Mouse (Mus musculus) fibroblast of lung, adult 2 months (primary cell): ENCODE data around the gene Dpm3.

ENCODE experiments used
- DNase-seq: peaks from one replicate; pipeline ENCODE4 v3.0.0-alpha.2; 2011; ENCODE audit warnings: low read depth

Dpm3 gene

DNA sequence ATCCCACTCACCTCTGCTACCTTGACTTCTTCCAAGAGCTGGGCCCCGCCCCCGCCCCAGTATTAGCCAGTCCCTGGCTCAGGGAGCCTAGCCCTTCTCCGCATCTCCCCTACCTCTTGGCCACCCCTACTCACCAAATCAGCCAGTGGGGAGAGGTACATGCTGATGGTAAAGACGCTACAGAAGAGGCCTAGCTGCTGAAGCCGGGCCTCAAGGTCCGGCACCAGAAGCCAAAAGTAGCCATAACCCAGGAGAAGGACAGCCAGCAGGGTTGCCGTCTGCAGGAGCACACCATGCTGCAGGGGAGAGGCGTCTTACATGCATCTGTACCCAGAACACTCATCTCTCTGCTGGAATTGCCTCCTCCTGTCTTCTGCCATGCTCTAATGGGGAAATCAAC lies 9.8 kb downstream of the Dpm3 start:
- no peak for DNase-seq

DNA sequence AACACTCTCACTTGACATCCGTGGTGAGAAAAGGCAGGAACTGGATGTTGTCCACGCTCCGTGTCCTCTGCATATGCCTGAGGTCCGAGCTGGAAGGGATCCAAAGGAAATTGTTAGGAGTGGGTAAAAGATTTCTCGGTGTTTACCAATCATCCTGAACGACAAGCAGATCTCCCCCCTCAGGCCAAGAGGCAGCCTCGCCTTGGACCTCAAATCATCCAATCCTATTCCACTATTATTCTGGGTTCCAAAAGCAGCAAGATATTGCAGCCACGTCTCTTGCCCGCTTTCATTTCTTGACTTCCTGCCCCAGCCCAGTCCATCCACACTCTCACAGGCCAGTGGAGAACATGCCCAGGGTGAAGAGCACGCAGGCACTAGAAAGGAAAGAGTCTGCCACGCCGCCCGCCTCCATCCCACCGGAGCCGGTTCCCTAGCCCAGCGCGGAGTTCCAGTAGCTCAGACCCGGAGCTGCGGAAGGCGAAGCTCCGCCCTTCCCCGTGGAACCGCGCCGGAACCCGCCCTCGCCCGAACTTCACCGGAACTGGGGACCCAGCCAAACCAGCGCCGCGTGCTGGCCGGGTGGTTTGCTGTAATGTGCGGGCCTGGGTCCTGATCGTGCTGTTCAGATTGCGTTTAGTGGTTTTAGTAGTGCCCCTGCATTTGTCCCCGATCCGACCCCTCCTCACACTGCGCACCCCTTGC lies 11.0 kb downstream of the Dpm3 start, which contains the start of gene Slc50a1:
Gene Slc50a1 (minus strand): TSS at position 520 of the 705 bp plus-strand sequence.
- no peak for DNase-seq

DNA sequence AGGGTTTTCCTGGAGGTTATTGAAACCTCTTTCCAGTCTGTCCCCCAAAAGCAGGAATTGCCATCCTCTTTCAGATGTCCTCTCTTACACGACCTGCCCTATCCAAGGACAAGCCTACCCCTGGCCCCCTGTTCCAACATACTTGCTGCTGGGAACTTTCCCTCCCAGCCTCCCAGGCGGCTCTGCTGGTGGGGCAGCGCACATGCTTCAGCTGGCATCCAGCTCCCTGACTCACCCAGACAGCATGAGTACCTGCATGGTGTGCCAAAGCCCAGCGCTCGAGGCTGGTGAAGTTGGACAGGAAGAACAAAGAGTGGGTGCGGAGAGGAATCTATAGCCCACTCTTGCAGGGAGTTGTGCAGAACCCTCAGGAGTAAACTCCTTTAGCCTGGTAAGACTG lies 11.7 kb downstream of the Dpm3 start:
- DNase-seq, result peak; percentile 90

DNA sequence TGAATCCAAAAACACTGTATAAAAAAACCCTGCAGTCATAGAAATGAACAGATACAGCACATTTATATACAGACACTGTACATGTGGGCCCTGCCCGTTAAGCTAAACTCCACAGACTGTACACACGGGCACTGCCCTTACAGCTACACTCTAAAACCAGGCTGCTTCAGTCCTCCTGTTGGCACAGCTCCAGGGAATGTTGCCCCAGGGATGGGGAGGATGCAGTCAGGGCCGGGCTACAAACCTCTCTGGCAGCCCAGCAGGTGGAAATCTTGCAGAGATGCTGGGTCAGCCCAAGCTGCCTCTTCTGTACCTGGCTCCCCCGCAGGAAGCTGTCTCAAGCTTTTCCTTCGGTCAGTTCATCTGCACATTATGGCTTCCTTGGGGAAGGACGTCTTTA lies 12.6 kb downstream of the Dpm3 start:
- DNase-seq, result no peak

DNA sequence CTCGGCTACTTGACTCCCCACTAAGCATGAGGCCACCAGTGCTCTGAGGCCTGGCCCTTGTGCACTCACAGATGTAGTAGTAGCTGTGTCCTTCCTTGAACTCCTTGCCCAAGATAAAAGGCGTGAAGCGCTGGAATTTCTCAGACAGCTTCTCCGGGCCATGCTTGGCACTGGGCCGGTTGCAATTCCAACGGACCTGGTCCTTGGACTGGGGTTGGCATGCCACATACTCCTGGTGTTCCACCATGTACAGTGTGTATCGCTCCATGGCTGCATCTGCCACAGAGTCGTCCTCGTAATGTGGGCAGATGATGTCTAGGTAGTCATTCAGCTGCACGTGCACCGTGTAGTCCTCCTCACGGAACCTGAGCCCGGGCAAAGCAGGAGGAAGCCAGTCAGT lies 16.9 kb downstream of the Dpm3 start:
- DNase-seq, result no peak

DNA sequence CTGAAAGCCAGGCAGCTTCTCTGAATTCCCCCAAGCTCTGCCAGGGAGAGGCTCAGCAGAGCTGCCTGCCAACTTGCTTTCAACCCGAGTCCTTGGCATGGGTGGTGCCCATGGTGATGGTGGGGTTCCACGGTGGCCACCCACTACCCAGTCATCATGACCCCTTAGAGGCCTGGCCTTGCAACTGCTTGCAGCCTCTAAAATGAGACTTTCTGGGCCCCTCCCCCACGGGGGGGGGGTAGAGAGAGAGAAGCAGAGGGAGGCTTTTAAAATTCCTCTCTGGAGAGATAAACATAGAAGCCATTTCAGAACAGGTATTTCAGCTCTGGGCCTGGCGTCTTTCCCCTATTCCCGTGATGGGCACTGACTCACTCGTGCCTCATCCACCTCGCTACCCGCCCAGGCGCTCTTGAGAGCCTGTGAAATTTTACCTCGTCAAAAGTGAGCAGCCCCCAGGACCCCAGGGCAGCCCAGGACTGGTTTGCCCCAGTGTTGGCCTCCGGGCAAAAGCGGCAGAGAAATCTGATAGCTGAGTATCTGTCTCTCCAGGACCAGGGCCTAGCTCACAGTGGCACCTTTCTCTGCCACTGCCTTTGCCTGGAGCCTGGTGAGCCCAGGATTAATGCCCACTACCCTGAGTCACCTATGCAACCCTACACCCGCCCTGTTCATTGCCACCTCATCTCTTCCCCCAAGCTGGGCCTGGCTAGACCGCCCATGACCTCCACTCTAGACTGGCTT lies 18.3 kb downstream of the Dpm3 start:
- DNase-seq, result no peak

DNA sequence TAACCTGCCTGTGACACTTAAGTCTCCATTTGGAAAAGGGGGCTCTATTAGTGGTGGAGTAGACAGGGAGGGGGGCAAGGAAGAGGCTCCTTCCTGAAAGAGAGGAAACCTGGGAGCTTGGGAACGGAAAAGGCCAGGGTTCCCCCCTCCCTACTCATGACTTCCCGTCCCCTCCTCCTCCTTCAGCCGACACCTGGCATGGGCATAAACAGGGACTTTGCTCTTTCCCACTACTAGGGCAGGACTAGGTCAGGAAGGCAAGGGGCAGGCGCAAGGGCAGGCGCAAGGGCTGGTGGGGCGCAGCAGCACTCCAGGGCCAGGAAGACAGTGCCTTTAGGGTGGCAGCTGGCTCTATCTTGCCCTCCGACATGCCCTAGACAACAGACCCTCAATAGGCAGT lies 18.9 kb downstream of the Dpm3 start:
- no peak for DNase-seq

DNA sequence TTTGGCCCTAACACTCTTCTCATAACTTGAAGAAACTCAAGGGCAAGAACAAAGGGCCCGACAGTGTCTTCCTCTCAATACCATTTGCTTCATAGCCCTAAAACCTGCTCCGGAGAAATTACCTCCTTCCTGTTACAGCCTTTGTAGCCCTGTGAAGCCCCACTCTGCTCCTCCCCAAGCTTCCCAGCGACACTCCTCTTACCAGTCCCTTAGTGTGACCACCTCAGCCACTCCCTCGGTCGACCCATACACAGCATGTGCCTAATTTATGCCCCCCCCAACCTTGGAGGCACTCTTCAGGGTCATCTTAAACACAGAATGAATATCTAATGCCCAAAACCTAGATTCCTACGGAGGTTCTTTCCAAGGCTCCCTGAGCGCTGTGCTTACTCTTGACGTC lies 19.5 kb downstream of the Dpm3 start:
- DNase-seq, result no peak

DNA sequence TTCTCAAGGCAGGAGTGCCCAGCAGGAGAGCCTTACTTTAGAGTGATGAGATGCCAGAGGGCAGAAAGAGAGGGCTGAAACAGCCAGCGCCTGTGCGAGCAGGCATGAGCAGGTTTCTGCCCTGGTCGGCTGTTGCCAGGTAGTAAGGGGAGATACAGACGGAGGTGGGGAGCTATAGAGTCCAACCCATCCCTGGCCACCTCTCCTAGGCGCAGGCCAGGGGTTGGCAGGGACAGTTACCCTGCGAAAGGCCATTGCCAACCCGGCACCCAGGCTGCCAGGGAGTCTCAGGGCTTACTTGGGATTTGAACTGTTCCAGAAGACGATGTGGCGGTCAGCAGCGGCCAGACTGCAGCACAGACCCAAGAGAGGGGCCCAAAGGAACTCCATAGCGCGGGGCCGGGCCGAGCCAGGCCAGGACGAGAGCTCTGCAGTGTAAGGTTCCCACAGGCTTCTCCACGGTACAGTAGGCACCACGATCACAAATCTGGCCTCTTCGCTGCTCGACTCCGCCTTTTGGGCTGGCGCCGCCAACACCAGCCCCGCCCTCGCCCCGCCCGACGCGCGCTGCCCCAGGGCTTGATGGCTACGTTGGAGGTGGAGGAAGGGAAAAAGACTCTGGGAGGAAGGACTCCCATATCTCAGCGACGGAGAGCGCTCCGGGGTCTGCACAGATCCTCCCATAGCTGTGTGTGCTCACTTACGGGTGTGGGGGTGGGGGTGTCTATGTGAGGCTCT lies 20.2 kb downstream of the Dpm3 start:
- no peak for DNase-seq

DNA sequence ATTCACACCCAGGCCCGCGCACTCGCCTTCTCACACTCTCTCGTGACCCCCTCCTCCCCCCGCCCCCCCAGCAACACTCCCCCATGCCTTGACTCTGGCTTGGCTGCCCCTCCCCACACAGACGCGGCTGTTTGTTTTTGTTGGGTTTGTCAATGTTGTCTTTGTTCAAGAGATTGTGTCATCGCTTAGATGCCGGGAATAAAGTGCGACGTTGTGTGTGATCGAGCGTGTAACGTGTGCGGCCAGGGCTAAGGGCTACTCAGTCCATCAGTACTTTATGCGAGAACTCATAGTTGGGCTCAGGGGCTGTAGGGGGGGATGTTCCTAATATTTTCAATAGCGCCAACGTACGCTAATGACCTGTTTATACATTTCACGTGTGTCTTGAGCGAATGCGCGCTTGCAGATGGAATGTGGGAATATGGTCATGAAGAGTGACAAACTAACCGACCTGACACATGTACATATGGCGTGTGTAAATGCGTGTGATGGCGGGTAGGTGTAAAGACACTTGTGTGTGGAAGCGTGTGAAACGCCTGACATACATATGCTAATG lies 21.0 kb downstream of the Dpm3 start:
- no peak for DNase-seq

DNA sequence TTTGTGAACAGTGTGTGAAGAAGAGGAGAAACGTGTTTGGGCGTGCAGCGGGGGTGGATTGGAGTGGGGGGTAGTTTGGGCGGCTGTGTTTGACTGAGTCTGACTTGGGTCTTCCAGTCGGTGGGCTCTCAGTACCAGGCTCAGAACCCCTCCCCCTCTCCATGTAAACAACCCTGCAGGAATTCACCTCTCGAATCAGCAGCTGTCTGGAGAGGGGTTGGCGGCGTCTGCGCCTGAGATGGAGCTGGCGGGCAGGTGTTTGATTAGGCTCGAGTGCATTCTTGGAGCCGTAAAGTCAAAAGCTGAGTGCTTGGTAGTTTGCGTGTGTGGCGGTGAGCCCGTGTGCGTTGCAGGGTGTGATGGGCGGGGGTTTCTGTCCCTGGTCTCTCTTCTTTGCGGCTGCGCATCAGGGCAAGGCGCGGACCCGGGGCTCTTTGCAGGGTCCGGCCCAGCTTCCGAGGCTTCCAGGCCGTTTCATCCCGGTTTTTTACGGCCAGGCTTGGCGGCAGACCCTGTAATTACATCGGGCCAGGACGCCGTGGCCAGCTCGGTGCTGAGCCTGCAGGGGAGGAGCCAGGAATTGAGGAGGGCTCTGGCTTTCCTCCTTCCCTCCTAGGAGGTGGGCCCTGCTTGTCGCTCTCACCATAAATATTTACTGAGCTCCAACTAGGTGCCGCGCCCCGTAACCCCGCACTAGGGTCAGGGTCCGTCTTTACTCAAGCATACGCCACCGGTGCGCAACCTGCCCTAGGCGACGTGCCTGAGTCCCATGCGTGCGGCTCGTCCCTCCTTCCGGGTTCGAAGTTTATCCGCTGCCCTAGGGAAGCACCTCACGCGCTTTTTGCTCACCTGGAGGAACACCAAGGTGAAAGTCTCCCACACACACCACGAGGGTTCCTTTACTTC lies 21.7 kb downstream of the Dpm3 start, which contains the start of gene Efna1:
Gene Efna1 (minus strand): TSS at position 537 of the 906 bp plus-strand sequence.
- DNase-seq, result no peak

DNA sequence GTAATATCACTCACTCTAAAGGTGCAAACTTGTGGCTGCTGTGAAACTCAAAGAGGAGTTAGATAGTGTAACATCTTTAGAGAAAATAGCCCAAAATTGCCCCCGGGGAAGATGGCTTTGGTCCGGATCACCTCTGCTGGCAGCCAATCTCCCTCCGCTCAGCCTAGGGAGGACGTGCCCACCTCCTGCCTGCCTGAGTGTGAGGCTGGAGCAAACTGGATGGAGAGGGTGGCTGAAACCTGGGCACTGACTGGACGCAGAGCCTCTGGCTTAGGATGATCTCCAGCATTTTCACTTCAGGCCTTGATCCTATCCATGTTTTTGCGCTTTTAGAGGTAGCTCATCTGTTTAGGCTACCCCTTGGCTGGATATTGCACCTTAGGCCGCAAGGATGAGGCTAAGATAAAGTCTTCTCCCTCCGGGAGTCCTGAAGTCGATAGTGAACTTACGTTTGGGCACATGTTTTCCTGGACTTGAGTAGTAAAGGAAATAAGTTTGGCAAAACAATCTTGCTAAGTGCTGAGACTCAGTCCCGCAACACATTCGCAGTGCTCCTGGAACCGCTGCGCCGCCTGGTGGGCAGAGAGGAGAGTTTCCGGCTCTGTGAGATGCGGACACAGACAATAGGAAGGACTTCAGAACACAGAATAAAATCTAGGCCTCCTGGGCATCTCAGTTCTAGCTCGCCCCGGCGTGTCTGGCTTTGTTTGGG lies 22.6 kb downstream of the Dpm3 start:
- DNase-seq, result no peak

DNA sequence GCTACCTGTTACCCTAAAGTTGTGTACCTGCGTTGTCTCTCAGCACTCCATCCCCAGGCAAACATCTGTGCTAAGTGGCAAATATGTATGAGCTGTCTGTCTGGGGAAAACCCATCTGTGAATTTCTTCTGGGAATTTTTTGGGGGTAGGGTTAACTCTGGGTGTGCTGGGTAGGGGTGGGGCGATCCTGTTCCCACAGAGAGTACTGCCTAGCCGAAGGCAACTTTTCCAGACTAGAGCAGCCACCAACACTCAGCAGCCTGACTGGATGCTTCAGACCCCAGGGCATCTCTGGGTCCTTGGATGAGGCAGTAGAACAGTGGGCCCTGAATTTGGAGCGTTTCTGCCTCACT lies 23.1 kb downstream of the Dpm3 start:
- no peak for DNase-seq

DNA sequence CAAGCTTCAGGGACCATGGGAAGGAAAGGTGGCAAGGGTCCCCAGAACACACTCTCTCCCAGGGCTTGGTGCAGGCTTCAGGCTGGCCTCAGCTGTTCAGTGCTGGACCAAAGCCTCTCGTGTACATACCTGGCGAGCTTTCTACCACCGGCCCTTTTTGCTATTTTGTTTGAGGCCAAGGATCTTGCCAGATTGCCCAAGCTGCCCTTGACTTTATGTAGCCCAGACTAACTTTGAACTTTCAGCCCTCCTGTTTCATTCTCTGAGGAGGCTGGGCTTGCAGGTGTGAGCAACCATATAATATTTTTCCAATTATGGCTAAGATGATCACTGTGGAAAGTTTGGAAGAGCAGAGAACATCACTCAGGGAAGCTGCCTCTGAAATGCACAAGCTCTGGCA lies 25.1 kb downstream of the Dpm3 start:
- DNase-seq, result no peak

DNA sequence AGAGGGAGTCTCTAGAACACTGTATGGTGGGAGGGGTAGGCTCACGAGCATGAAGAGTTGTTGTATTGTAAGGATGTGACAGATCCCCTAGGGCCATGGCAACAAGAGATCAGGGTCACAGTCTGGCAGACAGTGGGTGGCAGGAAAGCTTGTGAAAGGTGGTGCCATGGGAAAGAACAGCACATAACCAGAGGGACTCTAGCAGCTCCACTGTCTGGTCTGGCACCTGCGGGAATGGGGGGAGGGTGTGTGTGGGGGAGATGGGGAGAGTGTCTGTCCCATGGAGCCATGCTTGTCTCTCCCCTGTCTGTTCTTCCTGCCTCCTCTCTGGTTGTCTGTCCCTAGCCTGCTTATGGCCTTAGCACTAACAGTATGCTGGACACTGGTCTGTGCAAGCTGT lies 26.4 kb downstream of the Dpm3 start:
- DNase-seq, result no peak

DNA sequence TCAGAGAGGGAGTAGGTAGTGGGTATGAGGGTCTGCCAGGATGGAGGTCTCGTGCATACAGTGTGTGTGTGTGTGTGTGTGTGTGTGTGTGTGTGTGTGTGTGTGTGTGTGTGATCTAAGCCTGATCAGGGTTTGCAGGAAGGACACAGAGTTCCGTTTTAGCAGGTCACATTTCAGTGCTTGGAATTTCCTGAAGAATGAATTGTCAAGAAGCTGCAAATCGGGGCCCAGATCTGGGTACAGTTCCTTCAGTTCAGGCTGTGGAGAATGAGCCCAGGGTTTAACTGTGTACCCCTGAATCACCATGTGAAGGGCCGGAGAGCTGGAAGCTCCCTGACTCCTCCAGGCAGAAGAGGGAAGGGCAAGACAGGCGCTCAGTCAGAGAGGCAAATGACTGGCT lies 28.1 kb downstream of the Dpm3 start:
- DNase-seq, result no peak

DNA sequence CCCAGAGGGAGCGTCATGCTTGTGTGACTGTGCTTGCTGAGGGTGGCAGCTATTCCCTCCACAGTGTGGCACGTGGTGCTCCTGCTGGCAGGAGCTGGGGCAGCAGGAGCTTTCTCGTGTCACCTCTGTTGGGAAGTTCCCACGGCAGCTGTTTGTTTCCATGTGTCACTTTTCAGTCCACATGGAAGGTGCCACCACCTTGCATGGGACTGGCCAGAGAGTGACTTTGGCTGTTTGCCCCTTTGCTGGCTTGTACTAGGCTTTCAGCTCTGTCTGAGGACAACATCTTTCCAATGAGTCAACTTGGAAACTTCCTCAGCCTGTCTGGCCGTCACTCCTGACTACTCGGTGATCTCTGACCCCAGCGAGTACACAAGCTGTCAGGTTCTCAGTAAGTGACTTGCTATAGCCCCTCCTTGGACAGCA lies 29.4 kb downstream of the Dpm3 start:
- no peak for DNase-seq

DNA sequence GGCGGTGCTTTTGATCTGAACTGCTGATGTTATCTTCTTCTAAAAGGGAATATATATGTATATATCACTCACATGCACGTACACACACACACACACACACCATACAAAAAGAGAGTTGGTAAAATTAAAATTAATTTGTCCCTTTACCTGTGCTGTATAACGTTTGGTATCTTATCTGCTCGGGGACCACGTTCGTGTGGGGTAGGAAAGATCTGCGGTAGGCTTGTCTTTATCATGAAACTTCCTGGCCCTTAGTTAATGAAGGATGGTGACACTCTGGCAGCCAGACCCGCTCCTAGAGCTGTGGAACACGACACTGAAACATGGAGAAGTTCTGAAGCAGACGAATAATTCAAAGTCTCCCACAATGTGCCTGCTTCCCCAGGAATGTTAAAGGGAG lies 32.7 kb downstream of the Dpm3 start:
- no peak for DNase-seq

DNA sequence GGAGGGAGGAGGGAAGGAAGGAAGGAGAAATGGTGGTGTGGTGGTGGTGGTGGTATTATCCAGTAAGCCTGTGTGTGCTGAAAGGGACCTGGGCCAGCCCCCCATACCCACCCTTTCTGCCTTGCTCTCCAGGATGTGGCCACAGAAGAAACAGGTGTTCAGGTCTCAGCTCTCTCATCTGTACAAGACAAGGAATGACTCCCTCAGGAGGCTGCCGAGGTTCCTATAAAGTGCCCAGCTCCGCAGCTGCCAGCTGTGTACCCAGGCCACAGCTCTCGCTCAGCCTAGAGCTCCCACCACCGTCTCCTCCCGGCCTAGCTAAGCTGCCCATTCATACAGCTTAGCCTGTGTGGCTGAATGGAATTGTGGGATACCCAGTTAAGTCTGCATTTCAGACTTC lies 33.1 kb downstream of the Dpm3 start:
- no peak for DNase-seq

DNA sequence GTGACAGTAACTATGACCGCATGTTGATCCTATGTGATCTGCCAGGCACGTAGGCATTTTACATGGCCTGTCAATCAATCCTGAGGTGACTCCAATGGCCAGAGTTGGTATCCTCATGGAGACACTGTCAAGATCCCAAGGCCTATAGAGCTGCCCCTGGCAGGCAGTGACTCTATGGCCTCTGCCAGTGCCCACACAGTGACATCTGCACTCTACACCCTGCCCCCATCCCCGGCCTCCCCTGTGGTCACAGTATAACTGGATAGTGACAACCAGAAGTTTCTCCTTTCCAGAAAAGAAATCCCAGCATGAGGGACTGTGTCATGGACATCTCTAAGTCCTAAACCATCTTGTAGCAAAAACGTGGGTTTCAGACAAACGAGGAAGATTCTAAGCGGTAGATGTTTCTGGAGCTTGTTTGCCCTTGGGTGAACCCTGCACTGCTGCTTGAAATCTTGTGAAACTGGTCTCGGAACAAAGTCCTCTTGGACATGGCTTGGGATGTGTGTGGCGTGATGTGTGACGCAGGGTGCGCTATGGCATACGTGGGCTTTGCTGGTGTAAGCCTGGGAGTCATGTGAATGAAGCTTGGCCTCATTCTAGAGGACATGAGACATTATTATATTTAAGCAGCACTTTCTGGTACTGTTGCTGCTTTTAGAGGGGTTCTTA lies 34.2 kb downstream of the Dpm3 start:
- DNase-seq, result no peak
